Mouse (Mus musculus) liver, adult 2 months (tissue): ENCODE results near the gene Bcl11a.

Experiments used
- CTCF ChIP-seq: fragments of 200-500 bp; IDR thresholded peaks from 2 replicates; pipeline ENCODE4 v1.5.1; 2011; ENCODE audit warnings: low read depth, low read length, control low read depth
- POLR2A ChIP-seq: fragments of 200-500 bp; IDR thresholded peaks from 2 replicates; pipeline ENCODE4 v1.6.1; 2011; ENCODE audit warnings: low read length, control low read depth; ENCODE audit not compliant: insufficient read depth; ENCODE audit errors: extremely low read depth

GRCm38 (mm10) chr11:24149462-24150220 lies 71.8 kb downstream of the Bcl11a start:
- TF ChIP-seq CTCF (no peak), POLR2A (no peak)
